Mouse (Mus musculus) liver, embryonic 14.5 days (tissue): ENCODE data around the gene Msi2. TPM values are rescaled to one million over a fixed set of nuclear protein-coding genes. Genes with fewer than 3 reads are reported as not detected.

Experiments
- ATAC-seq: fragments of 200-750 bp; cut with Nextera tagmentation; 2 replicates; pipeline ENCODE4 v1.8.0; 2017; ENCODE audit warnings: moderate number of reproducible peaks, mild to moderate bottlenecking, moderate library complexity; ENCODE audit not compliant: insufficient read depth
- DNase-seq, 3 experiments: peaks; one replicate each; pipeline ENCODE4 v3.0.0-alpha.2; 2012 to 2013; ENCODE audit warnings: low read depth in 3 of 3, low spot score in 3 of 3
- H3K27ac ChIP-seq: fragments of 300-500 bp; sonication (generic); 2 replicates; pipeline ENCODE4 v1.5.1; 2014; ENCODE audit warnings: moderate library complexity, mild to moderate bottlenecking, control low read depth, inconsistent platforms
- H3K27me3 ChIP-seq: fragments of 300-500 bp; sonication (generic); 2 replicates; pipeline ENCODE4 v1.6.1; 2014; ENCODE audit warnings: mild to moderate bottlenecking, low read length, moderate library complexity; ENCODE audit not compliant: control insufficient read depth, insufficient read depth
- H3K36me3 ChIP-seq: fragments of 300-500 bp; sonication (generic); replicated peaks from 2 replicates; pipeline ENCODE4 v1.6.1; 2014; ENCODE audit warnings: low read depth; ENCODE audit not compliant: control insufficient read depth, insufficient read depth
- H3K4me1 ChIP-seq, 2 experiments: fragments of 200-500 bp in 1 of 2; fragments of 300-500 bp in 1 of 2; sonication (generic) in 1 of 2; replicated peaks; 2 replicates each; pipeline ENCODE4 v1.6.1; 2012 to 2014; ENCODE audit warnings: antibody characterized with exemption in 1 of 2, inconsistent platforms in 1 of 2, low read length in 1 of 2; ENCODE audit not compliant: control insufficient read depth in 2 of 2, insufficient read depth in 2 of 2
- H3K4me2 ChIP-seq: fragments of 300-500 bp; sonication (generic); 2 replicates; pipeline ENCODE4 v1.6.1; 2014; ENCODE audit warnings: low read depth, mild to moderate bottlenecking, control low read depth, moderate library complexity
- H3K4me3 ChIP-seq, 2 experiments: fragments of 200-500 bp in 1 of 2; fragments of 300-500 bp in 1 of 2; sonication (generic) in 1 of 2; 2 replicates each; pipeline ENCODE4 v1.5.1; 2012 to 2014; ENCODE audit warnings: low read depth in 2 of 2, low read length in 2 of 2, mild to moderate bottlenecking in 2 of 2, control low read depth in 1 of 2, inconsistent platforms in 1 of 2, moderate library complexity in 1 of 2; ENCODE audit not compliant: insufficient read depth in 1 of 2
- H3K9ac ChIP-seq: fragments of 300-500 bp; sonication (generic); replicated peaks from 2 replicates; pipeline ENCODE4 v1.6.1; 2014; ENCODE audit warnings: mild to moderate bottlenecking, control low read depth, moderate library complexity
- H3K9me3 ChIP-seq: fragments of 300-500 bp; sonication (generic); 2 replicates; pipeline ENCODE4 v1.6.1; 2016; ENCODE audit warnings: low read length, mixed read lengths; ENCODE audit not compliant: control insufficient read depth
- CTCF ChIP-seq: IDR thresholded peaks from 2 replicates; pipeline ENCODE4 v1.5.1; 2016; ENCODE audit warnings: antibody characterized with exemption, low read depth, control low read depth
- EP300 ChIP-seq: IDR thresholded peaks from 2 replicates; pipeline ENCODE4 v1.6.1; 2016; ENCODE audit warnings: antibody characterized with exemption, low read depth
- WGBS: fragments of 180-500 bp; shearing (Covaris S2); extraction: QIAGEN DNeasy Blood & Tissue Kit; methylation state at CpG from one replicate; pipeline ENCODE4 v1.1.7; 2014; ENCODE audit not compliant: insufficient replicate concordance; 5-methylcytosine and 5-hydroxymethylcytosine counted together
- polyA plus RNA-seq, 2 experiments: library from polyadenylated mRNA; depleted of rRNA in 1 of 2; stranded (reverse) in 1 of 2; unstranded in 1 of 2; fragments of >200 nt; fragmentation: Nextera tagmentation in 1 of 2; extraction: Ambion mirVana in 1 of 2; gene quantifications; 2 replicates each; pipeline versions ENCODE4 v1.2.1 to v1.2.3; 2012 to 2014

Gene Msi2
- polyA plus RNA-seq, 2 experiments, result 2.1 to 6.2 TPM

GRCm38 (mm10) chr11:88655214-88655566 lies 63.1 kb downstream of the Msi2 start:
- Histone ChIP-seq H3K9me3 (no peaks in the 10 kb centered on the region), H3K36me3 (no peaks in the 10 kb centered on the region), H3K4me1 (peaks cover 0 to 4% of the 10 kb centered on the region in 2 experiments; a peak in 1 of 4 replicates), H3K4me2 (no peak overlapping the region), H3K9ac (no peak overlapping the region), H3K4me3 (no peak overlapping the region), H3K27ac (no peak overlapping the region), H3K27me3 (no peaks in the 10 kb centered on the region)
- 72% methylated on average over 3 of the region's 3 CpGs for WGBS
- TF ChIP-seq EP300, result no peak
- no peak for TF ChIP-seq CTCF
- ATAC-seq, result no peak
- no peak for DNase-seq

GRCm38 (mm10) chr11:88654391-88655213 lies 63.7 kb downstream of the Msi2 start:
- Histone ChIP-seq H3K36me3 (no peaks in the 10 kb centered on the region), H3K4me1 (peaks cover 0 to 4% of the 10 kb centered on the region in 2 experiments; a peak in 1 of 4 replicates), H3K9ac (no peak overlapping the region), H3K27ac (no peak overlapping the region), H3K4me2 (no peak overlapping the region), H3K9me3 (no peaks in the 10 kb centered on the region), H3K27me3 (no peaks in the 10 kb centered on the region), H3K4me3 (no peak overlapping the region)
- DNase-seq (no peak), ATAC-seq (no peak)
- WGBS, result 74% methylated on average over 18 of the region's 18 CpGs
- TF ChIP-seq CTCF, result no peak
- no peak for TF ChIP-seq EP300

- H3K9me3 ChIP-seq, result no peaks in the 10 kb centered on the region
- TF ChIP-seq CTCF, result no peak
- TF ChIP-seq EP300, result no peak
- H3K27ac ChIP-seq, result no peak overlapping the region
- H3K4me3 ChIP-seq, result no peak overlapping the region
- H3K4me2 ChIP-seq, result no peak overlapping the region
- no peak overlapping the region for H3K9ac ChIP-seq
- DNase-seq (no peak), ATAC-seq (no peak)
- no peaks in the 10 kb centered on the region for H3K36me3 ChIP-seq
- 62% methylated on average over 4 of the region's 4 CpGs for WGBS
- H3K4me1 ChIP-seq, result peaks cover 0 to 4% of the 10 kb centered on the region in 2 experiments; a peak in 1 of 4 replicates
- H3K27me3 ChIP-seq, result no peaks in the 10 kb centered on the region
Measured at GRCm38 (mm10) chr11:88650275-88650674, 68.0 kb downstream of the Msi2 start.

- TF ChIP-seq CTCF (no peak), EP300 (no peak)
- Histone ChIP-seq H3K36me3 (no peaks in the 10 kb centered on the region), H3K9me3 (no peaks in the 10 kb centered on the region), H3K9ac (no peak overlapping the region), H3K4me3 (no peak overlapping the region), H3K4me2 (no peak overlapping the region), H3K27ac (no peak overlapping the region), H3K27me3 (no peaks in the 10 kb centered on the region), H3K4me1 (no peaks in the 10 kb centered on the region)
- DNase-seq (no peak), ATAC-seq (no peak)
- WGBS, result 50% methylated on average over 2 of the region's 2 CpGs
Measured at GRCm38 (mm10) chr11:88649009-88649408, 69.3 kb downstream of the Msi2 start.

GRCm38 (mm10) chr11:88648407-88648806 lies 69.9 kb downstream of the Msi2 start:
- no peaks in the 10 kb centered on the region for H3K27me3 ChIP-seq
- H3K4me2 ChIP-seq, result no peak overlapping the region
- TF ChIP-seq CTCF, result no peak
- no peak overlapping the region for H3K27ac ChIP-seq
- H3K36me3 ChIP-seq, result no peaks in the 10 kb centered on the region
- WGBS, result 62% methylated on average over 5 of the region's 5 CpGs
- DNase-seq (no peak), ATAC-seq (no peak)
- H3K4me3 ChIP-seq, result no peak overlapping the region
- no peaks in the 10 kb centered on the region for H3K9me3 ChIP-seq
- no peaks in the 10 kb centered on the region for H3K4me1 ChIP-seq
- H3K9ac ChIP-seq, result no peak overlapping the region
